Mouse (Mus musculus): ENCODE measurements around the gene Hist1h2ab. TPM values are rescaled to one million over a fixed set of nuclear protein-coding genes. Genes with fewer than 3 reads are reported as not detected.

Gene Hist1h2ab
- polyA plus RNA-seq, 1 experiment = 45.7 TPM

- TF ChIP-seq GATA1 (IDR thresholded peaks at IDR 0.05; ENCODE audit: low read length) = no peak
Observed at GRCm38 (mm10) chr13:23730479-23730878, 20.4 kb upstream of the Hist1h2ab start.

GRCm38 (mm10) chr13:23732156-23732804, 18.6 kb upstream of the Hist1h2ab start:
- TF ChIP-seq GATA1 (IDR thresholded peaks at IDR 0.05; ENCODE audit: low read length) = no peak

- TF ChIP-seq GATA1 (IDR thresholded peaks at IDR 0.05; ENCODE audit: low read length) = no peak
Observed at GRCm38 (mm10) chr13:23737091-23737490, 13.8 kb upstream of the Hist1h2ab start.

- TF ChIP-seq GATA1 (IDR thresholded peaks at IDR 0.05; ENCODE audit: low read length) = no peak
Observed at GRCm38 (mm10) chr13:23738041-23738440, 12.9 kb upstream of the Hist1h2ab start.

GRCm38 (mm10) chr13:23738677-23739068, 12.3 kb upstream of the Hist1h2ab start, which contains the start of gene Hist1h1c:
Gene Hist1h1c, plus strand, starts transcription at chr13:23738808.
- no peak for TF ChIP-seq GATA1 (IDR thresholded peaks at IDR 0.05; ENCODE audit: low read length)

- no peak for TF ChIP-seq GATA1 (IDR thresholded peaks at IDR 0.05; ENCODE audit: low read length)
Observed at GRCm38 (mm10) chr13:23739069-23739921, 11.6 kb upstream of the Hist1h2ab start.

- no peak for TF ChIP-seq GATA1 (IDR thresholded peaks at IDR 0.05; ENCODE audit: low read length)
Observed at GRCm38 (mm10) chr13:23739922-23740252, 11.0 kb upstream of the Hist1h2ab start.

- no peak for TF ChIP-seq GATA1 (IDR thresholded peaks at IDR 0.05; ENCODE audit: low read length)
Observed at GRCm38 (mm10) chr13:23740256-23740840, 10.6 kb upstream of the Hist1h2ab start.

- no peak for TF ChIP-seq GATA1 (IDR thresholded peaks at IDR 0.05; ENCODE audit: low read length)
Observed at GRCm38 (mm10) chr13:23740910-23741309, 10.0 kb upstream of the Hist1h2ab start.

GRCm38 (mm10) chr13:23742007-23742406, 8.9 kb upstream of the Hist1h2ab start:
- no peak for TF ChIP-seq GATA1 (IDR thresholded peaks at IDR 0.05; ENCODE audit: low read length)

GRCm38 (mm10) chr13:23743215-23743614, 7.7 kb upstream of the Hist1h2ab start:
- TF ChIP-seq GATA1 (IDR thresholded peaks at IDR 0.05; ENCODE audit: low read length) = no peak

- TF ChIP-seq GATA1 (IDR thresholded peaks at IDR 0.05; ENCODE audit: low read length) = no peak
Observed at GRCm38 (mm10) chr13:23743963-23744362, 7.0 kb upstream of the Hist1h2ab start.

GRCm38 (mm10) chr13:23744421-23745380, 6.2 kb upstream of the Hist1h2ab start:
- no peak for TF ChIP-seq GATA1 (IDR thresholded peaks at IDR 0.05; ENCODE audit: low read length)

- no peak for TF ChIP-seq GATA1 (IDR thresholded peaks at IDR 0.05; ENCODE audit: low read length)
Observed at GRCm38 (mm10) chr13:23745381-23746161, 5.4 kb upstream of the Hist1h2ab start, which contains the start of gene Hist1h3c. Gene Hist1h3c, minus strand, starts transcription at chr13:23745602.
